Mouse (Mus musculus): ENCODE measurements around the gene Syne3.
A peak's percentile ranks its signal among the peaks of the same experiment; 100 is the strongest.

The Syne3 gene

DNA sequence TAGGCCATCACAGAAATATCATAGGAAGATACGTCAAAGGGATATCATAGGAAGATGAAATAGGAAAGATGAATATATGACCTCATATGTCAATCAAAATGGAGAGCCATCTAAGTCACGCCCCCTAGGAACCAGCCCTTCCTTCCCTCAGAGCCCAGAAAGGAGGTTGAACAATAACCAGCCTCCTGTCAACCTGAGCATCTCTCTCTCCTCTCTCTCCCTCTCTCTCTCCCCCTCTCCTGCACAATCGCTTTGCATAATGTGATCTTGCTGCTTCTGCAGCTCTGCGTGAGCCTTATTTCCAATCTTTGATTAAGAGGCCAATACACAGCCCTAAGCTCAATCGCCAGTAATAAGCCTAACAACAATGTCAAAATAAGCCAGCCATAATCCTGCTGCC is 84.6 kb downstream of the Syne3 start:
- DNase-seq (ENCODE audit: low read depth, low spot score): no peak

DNA sequence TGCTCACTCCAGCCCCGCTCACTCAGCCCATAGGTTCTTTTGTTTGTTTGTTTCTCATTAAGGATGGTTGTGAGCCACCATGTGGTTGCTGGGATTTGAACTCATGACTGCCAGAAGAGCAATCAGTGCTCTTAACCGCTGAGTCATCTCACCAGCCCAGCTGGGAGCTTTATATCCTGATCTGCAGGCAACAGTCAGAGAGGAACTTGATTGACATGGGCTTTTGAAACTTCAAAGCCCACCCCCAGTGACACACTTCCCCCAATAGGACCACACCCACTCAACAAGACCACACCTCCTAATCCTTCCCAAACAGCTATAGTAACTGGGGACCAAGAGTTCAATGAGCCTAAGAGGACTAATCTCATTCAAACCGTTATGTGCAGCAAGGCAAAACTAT is 85.1 kb downstream of the Syne3 start:
- DNase-seq (ENCODE audit: low read depth, low spot score): no peak

DNA sequence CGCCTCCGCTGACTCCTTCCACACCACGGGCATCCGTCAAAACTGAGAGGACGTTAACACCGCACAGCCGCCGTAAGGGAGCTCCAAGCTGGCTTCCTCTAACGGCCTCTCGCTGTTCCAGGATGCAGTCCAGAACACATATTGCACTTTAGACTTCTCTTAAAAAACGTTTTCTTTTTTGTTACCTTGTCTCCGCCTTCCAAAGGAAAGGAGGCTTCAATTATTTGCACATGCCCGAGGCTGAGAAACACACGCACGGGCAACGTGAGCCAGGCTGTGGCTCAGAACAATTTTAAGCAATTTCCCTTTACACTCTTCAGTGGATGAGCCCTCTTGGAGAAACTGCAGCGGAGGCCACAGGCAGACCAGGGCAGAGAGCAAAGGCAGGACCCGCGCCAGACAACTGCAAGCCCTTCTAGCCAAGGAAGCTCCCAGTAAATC is 85.6 kb downstream of the Syne3 start:
- no peak for DNase-seq (ENCODE audit: low read depth, low spot score)

DNA sequence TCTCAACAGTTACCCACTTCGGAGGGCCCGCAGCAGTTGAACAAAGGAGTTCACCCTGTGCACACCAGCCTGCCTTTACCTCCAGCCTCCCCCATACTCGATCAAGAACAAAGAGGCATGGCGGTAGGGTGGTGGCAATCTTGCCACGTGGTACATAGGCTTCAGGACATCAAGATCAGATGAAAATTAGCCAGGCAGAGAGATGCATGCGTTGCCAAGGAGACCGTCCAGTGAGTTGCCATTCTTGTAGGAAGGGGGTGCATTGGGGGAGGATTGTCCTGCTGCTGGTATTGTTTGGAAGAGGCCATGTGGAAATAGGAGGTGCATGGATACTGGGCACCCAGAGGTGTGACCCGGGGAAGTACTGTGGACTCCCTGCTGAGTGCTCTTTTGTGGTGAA is 87.0 kb downstream of the Syne3 start:
- no peak for DNase-seq (ENCODE audit: low read depth, low spot score)

GRCm38 (mm10) chr12:104921071-104921470 is 88.5 kb downstream of the Syne3 start:
- DNase-seq (ENCODE audit: low read depth, low spot score): no peak

DNA sequence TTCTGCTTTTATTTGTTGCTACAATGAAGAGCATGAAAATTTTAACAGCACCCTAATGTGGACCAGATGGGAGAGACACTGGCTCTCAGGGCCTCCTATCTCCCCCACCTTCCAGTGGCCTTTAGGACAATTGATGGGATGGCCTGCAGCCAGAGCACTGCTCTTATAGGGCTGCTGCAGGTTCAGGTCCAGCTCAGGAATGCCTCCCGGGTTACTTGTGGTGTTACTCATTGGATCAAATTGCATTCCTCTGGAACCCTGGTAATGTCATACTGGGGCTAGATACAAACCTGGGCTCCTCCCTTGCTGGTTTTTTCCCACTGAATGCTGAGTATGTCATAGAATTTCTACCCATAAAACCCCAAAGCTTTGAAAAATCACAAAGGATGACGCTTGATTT is 90.4 kb downstream of the Syne3 start:
- DNase-seq (ENCODE audit: low read depth, low spot score): no peak

- DNase-seq (ENCODE audit: low read depth, low spot score): no peak
These were observed 91.7 kb downstream of the Syne3 start for GRCm38 (mm10) chr12:104917927-104918326.

DNA sequence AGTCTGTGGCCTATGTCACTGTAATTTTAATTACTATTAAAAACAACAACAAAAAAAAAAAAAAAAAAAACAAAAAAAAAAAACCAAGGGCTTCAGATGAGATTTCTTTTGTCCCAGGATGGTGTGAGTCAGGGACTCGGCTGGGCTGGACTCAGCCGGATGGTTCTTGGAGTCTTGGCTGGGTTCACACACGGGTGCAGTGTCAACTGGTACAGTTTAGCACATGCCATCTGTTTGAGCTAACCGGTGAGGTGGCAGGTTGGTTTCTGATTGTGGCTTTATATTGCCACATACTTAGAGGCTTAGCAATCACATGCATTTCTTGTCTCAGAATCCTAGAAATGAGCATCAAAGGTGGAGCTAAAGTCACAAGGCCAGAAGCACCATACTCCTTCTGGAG is 92.3 kb downstream of the Syne3 start:
- DNase-seq (ENCODE audit: low read depth, low spot score): no peak

DNA sequence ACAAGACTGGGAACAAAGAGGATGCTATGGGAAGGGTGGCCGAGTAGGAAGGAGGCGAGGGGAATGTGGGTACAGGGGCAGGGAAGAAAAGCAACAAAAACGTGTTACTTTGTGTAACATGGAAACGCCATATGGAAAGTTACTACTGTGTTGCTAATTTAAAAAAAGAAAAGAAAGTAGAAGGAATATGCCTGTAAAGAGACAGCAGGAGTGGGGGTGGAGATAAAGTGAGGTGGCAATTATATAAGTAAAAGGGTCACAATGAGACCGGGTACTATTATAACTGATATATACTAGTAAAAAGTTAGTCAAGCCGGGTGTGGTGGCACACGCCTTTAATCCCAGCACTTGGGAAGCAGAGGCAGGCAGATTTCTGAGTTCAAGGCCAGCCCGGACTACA is 92.8 kb downstream of the Syne3 start:
- no peak for DNase-seq (ENCODE audit: low read depth, low spot score)

DNA sequence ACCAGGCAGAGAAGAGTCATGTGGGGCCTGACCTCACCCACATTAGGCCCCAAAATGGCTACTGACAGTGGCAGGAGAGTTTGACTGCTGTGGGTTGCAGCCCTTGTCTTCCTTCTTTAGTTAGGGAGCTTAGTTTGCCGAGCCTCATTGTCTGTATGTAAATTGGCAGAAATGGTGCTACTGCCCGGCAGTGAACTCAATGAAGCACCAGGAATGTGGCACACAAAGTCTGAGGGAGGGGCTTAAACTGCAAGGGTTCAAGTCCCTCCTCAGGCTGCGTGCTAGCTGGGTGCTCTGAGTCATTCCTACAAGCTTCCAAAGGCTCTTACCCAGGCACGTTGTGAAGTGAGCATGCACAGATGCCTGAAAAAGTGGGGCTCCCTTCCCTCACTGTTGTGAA is 93.9 kb downstream of the Syne3 start:
- no peak for DNase-seq (ENCODE audit: low read depth, low spot score)

DNA sequence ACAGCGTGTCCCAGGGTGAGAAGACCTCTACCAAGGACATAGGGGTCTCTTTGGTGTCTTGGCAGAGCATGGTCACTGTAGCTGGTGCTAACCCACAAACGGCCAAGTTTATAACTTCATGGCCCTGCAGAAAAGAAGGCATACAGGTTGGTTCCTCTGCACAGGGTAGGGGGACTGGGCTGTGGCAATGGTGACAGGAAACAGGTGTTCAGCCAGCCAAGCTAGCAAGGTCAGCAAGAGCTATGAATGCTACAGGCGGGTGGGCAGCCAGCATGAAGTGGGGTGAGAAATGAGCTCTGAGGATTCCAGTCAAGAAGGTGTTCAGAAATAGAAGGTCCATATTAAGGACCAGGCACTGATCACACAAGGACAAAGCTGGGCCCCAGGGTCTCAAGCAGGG is 96.6 kb downstream of the Syne3 start:
- peak; percentile 18 for DNase-seq (ENCODE audit: low read depth, low spot score)

- no peak for DNase-seq (ENCODE audit: low read depth, low spot score)
These were observed 97.2 kb downstream of the Syne3 start for GRCm38 (mm10) chr12:104912281-104912933.

GRCm38 (mm10) chr12:104909750-104910149 is 99.9 kb downstream of the Syne3 start:
- no peak for DNase-seq (ENCODE audit: low read depth, low spot score)

DNA sequence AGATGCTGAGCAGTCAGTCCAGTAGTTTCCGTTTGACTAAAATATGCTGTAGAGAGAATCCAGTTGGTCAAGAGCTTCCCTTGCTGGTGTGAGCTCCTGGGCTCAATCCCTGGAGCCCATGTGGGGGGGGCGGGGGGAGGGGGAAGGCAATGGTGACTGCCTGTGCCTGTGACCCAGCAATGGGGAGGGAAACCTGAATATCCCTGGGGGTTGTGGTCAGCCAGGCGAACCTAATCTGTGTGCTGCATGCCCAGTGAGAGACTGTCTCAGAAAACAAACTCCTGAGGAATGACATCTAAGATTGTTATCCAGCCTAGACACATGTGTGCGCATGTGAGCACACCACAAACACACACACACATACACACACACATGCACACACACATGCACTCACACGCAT is 100.6 kb downstream of the Syne3 start:
- DNase-seq (ENCODE audit: low read depth, low spot score): no peak

GRCm38 (mm10) chr12:104908024-104908781 is 101.4 kb downstream of the Syne3 start:
- DNase-seq (ENCODE audit: low read depth, low spot score): no peak

DNA sequence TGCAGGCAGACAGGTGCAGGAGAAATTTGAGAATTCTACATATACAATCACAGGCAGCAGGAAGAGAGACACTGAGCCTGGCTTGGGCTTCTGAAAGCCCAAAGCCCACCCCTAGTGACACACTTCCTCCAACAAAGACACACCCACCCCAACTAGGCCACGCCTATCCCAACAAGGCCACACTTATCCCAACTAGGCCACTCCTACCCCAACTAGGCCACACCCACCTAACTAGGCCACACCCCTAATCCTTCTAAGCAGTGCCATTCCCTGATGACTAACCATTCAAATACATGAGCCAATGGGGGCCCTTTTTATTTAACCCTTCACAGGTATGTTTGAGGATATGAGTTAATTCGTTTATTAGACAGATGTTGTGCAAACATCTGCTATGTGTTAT is 102.5 kb downstream of the Syne3 start:
- DNase-seq (ENCODE audit: low read depth, low spot score): no peak

- no peak for DNase-seq (ENCODE audit: low read depth, low spot score)
These were observed 105.5 kb downstream of the Syne3 start for GRCm38 (mm10) chr12:104904138-104904537.

GRCm38 (mm10) chr12:104902392-104903053 is 107.1 kb downstream of the Syne3 start:
- DNase-seq (ENCODE audit: low read depth, low spot score): no peak

GRCm38 (mm10) chr12:104901320-104901719 is 108.3 kb downstream of the Syne3 start:
- no peak for DNase-seq (ENCODE audit: low read depth, low spot score)

- DNase-seq (ENCODE audit: low read depth, low spot score): no peak
These were observed 109.8 kb downstream of the Syne3 start for GRCm38 (mm10) chr12:104899835-104900234.

DNA sequence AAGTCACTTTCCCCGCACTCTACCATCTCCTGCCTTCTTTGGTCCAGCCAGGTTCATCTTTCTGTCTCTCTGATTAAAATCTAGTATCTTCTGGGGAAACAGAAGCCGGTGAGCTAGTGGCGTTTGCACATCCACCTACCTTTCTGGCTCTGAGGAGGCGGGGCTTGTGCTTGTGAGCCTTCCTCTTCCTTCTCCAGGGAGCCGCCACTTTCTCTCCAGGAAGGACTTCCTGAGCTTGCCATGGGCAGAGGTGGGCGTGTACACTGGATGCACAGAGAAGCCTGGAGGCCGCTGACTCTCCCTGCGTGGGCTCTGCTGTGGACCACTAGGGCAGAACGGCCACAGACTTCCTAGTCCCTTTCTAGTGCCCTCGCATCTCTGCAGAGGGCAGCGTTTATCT is 110.4 kb downstream of the Syne3 start:
- no peak for DNase-seq (ENCODE audit: low read depth, low spot score)

- peak; percentile 45 for DNase-seq (ENCODE audit: low read depth, low spot score)
These were observed 110.9 kb downstream of the Syne3 start for GRCm38 (mm10) chr12:104898718-104899117.
